Mouse (Mus musculus): ENCODE measurements around the gene P3h4. TPM values are rescaled to one million over a fixed set of nuclear protein-coding genes. Genes with fewer than 3 reads are reported as not detected.

The P3h4 gene
- polyA plus RNA-seq, 1 experiment from 2014 or later, result 0.10 TPM

DNA sequence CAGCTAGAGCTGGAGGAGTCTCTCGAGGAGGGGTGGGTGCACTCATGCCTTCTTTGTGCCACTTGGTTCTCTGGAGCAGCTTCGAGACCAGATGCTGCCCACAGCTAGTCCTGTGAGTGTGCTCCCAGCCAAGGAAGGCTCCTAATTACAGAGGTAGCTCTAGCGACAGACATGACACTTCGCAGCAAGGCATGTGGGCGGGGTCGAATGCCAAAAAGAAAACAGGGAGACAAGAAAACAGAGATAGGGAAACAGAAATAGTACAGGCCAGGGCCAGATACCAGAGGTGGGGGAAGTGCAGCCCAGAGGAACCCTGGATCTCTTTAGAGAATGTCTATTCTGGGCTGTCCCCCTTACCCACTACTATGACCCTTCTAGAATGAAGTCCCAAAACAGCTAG lies 12.4 kb downstream of the P3h4 start:
- Histone ChIP-seq H3K36me3 (ENCODE audit: inconsistent target) (no peaks in the 10 kb centered on the region), H3K4me3 (ENCODE audit: inconsistent target) (no peak overlapping the region), H3K27ac (no peak overlapping the region), H3K79me2 (ENCODE audit: inconsistent target) (no peaks in the 10 kb centered on the region)
- 92% methylated on average over 6 of the region's 6 CpGs for WGBS (ENCODE audit: missing documents)

DNA sequence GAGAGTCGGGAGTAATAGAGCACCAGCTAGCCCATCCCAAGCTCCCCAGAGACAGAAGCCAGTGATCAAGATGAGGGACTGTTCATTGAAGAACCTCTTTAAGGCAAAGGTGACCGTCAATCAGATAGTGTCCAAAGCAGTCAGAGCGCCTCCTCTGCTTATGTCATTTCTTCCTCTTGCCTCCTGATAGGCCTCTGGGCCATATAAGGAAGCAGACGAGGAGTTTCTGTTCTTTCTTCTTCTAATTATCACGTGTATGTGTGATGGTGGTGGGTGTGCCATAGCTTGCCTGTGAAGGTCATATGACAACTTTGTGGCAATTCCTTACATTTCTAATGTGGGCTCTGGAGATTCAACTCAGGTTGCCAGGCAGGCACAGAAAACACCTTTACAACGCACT lies 13.8 kb downstream of the P3h4 start:
- no peaks in the 10 kb centered on the region for H3K79me2 ChIP-seq (ENCODE audit: inconsistent target)
- H3K27ac ChIP-seq, result no peak overlapping the region
- no peak overlapping the region for H3K4me3 ChIP-seq (ENCODE audit: inconsistent target)
- no peaks in the 10 kb centered on the region for H3K36me3 ChIP-seq (ENCODE audit: inconsistent target)
- 43% methylated on average over 6 of the region's 6 CpGs for WGBS (ENCODE audit: missing documents)

DNA sequence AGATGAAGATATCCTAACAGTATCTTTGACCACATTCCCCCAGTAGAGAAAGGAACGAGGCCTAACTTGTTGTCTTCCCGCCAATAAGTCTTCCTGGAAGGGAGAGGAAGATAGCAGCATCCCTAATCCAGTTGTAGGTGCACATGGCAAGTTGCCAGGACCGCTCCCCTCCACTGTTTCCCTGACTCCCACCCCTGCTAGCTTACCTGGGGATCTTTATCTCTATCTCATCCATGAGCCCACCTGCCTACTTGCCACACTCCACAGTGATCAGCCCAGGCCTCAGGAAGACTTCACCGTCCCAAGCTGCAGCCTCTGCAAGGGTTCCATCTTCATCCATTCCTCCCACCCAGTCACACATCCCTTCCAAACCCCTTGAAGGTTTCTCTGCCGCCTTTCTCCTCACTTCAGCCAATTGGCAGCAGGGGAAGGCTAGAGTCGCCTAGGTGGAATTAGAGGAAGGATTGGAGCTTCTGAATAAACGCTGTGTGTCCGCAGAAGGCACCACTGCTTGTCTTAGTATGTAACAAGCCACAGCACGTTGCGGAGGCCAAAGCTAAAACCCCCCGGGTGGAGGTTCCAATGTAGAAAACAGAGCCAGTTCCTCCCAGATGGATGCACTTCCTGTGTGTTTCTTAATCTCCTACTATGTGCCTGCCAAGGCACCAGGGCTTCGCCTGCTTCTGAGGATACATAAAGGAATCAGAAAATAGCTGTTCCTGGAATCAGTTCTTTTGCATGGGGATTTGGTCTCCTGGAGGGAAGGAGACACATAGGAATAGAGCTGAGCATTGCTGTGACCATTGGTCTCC lies 14.7 kb downstream of the P3h4 start:
- H3K79me2 ChIP-seq (ENCODE audit: inconsistent target), result no peaks in the 10 kb centered on the region
- no peaks in the 10 kb centered on the region for H3K36me3 ChIP-seq (ENCODE audit: inconsistent target)
- 86% methylated on average over 12 of the region's 12 CpGs for WGBS (ENCODE audit: missing documents)
- no peak overlapping the region for H3K27ac ChIP-seq
- no peak overlapping the region for H3K4me3 ChIP-seq (ENCODE audit: inconsistent target)

DNA sequence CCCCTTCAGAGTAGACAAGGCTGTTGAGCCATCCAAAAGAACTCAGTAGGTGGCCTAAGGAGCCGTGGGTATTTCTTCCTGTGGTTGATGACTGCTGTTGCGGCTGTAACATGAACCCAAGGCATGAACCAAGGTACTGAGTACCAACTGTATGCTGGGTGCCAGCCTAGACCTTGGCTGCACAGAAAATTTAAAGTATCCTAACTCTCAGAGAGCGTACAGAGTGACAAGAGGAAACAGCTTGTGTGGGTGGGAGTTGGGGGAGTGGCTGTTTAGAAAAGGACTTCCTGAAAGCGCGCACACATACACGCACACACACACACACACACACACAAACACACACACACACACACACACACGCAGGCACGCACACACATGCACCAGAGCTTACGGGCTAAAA lies 15.3 kb downstream of the P3h4 start:
- no peak overlapping the region for H3K4me3 ChIP-seq (ENCODE audit: inconsistent target)
- no peaks in the 10 kb centered on the region for H3K36me3 ChIP-seq (ENCODE audit: inconsistent target)
- 41% methylated on average over 3 of the region's 9 CpGs for WGBS (ENCODE audit: missing documents)
- no peak overlapping the region for H3K27ac ChIP-seq
- H3K79me2 ChIP-seq (ENCODE audit: inconsistent target), result no peaks in the 10 kb centered on the region

DNA sequence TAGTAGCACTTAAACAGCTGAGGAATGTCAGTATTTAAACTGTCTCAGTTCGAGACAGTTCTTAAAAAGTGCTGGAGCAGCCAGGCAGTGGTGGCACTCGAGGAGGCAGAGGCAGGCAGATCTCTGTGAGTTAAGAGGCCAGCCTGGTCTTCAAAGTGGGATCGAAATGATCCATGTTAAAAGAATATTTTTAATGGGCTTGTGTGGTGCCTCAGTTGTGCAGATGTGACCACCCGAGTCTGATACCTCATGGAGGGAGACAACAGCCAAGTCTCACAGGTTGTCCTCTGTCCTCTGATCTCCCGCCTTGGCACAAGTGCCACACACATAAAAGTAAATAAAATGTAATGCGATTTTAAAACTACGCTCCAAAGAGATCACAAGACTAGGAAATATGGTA lies 16.1 kb downstream of the P3h4 start:
- no peaks in the 10 kb centered on the region for H3K36me3 ChIP-seq (ENCODE audit: inconsistent target)
- WGBS (ENCODE audit: missing documents), result 96% methylated on average over 6 of the region's 7 CpGs

DNA sequence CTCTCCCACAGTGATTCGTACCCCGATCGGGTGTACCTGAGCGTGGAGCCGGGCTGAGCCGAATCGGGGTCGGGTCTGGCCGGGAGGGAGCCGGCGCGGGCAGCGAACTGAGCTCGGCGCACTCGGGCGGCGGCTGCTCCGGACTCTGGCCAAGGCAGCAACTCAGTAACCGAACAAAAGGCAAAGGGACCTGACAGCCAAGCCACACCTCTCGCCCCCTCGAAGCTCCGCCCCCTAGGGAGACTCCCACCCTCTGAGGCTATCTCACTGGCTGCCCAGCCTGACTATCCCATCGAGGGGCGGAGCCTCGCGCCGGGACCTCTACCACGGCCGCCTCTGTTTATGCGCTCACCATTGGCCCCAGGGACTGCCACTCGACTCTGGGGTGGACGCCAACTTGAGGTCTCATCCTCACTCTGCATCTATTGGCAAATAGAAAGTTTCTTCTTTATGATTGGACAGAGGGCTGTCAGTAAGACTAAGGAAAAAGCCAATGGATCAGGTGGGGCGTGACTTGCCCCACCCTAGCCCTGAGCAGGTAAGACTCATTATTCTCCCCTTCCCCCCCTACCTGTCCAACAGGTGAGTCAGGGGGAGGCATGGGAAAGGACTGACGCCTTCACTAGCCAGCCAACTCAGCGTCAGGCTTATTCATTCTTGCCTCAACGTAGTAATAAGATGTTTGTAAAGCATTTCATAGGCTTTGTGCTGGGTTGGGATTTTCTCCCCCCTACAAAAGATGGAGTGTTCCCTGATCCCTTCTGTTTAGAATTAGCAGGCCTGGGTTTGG lies 16.8 kb downstream of the P3h4 start, which contains the start of gene Jup:
Gene Jup, minus strand, starts transcription at position 164 of the 790 bp plus-strand sequence.
- 8% methylated on average over 36 of the region's 37 CpGs for WGBS (ENCODE audit: missing documents)
- H3K27ac ChIP-seq, result no peak within 1 kb of the TSS
- H3K4me3 ChIP-seq (ENCODE audit: inconsistent target), result peak within 1 kb of the TSS; percentile 22

More for the DNA sequence above, 16.1 kb downstream of the P3h4 start:
- H3K79me2 ChIP-seq (ENCODE audit: inconsistent target), result no peaks in the 10 kb centered on the region
- no peak overlapping the region for H3K4me3 ChIP-seq (ENCODE audit: inconsistent target)
- no peak overlapping the region for H3K27ac ChIP-seq

DNA sequence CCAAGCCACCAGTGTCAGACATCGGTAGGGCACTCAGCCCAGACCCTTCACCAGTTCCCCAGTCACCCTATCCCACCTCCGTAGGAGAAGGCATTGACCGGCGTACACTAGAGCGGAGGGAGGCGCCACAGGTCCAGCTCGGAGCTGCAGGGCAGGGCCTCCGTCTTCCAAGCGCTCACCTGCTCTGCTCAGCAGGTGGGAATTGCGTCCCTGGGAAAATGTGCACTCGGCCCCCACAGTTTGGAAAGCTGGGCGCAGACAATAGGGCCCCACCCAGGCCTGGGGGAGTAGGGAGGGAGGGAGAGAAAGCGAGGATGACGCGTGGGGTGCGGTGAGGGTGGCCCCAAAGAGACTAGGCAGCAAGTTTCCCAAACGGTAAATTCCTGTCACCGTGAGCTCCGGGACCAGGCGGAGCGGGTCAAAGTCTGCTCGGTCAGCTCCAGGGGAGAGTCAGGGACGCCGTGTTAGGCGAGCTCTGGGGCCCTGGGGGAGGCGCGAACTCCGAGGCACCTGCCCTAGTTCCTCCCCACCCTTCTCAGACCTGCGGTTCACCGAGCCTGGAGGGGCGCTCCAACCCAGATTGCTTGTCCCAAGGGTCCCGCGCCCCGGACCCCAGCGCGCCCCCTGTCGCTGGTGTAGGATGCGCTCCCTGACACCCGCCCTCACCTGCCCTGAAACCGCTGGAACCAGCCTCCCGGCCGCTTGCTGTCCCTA lies 17.6 kb downstream of the P3h4 start:
- Histone ChIP-seq H3K79me2 (ENCODE audit: inconsistent target) (no peaks in the 10 kb centered on the region), H3K27ac (no peak overlapping the region), H3K36me3 (ENCODE audit: inconsistent target) (no peaks in the 10 kb centered on the region), H3K4me3 (ENCODE audit: inconsistent target) (peak overlapping the region; percentile 22)
- WGBS (ENCODE audit: missing documents), result 5% methylated on average over 42 of the region's 42 CpGs

More for the DNA sequence above, 16.8 kb downstream of the P3h4 start, which contains the start of gene Jup:
- Histone ChIP-seq H3K36me3 (ENCODE audit: inconsistent target) (no peaks in the 10 kb centered on the region), H3K79me2 (ENCODE audit: inconsistent target) (no peaks in the 10 kb centered on the region)

DNA sequence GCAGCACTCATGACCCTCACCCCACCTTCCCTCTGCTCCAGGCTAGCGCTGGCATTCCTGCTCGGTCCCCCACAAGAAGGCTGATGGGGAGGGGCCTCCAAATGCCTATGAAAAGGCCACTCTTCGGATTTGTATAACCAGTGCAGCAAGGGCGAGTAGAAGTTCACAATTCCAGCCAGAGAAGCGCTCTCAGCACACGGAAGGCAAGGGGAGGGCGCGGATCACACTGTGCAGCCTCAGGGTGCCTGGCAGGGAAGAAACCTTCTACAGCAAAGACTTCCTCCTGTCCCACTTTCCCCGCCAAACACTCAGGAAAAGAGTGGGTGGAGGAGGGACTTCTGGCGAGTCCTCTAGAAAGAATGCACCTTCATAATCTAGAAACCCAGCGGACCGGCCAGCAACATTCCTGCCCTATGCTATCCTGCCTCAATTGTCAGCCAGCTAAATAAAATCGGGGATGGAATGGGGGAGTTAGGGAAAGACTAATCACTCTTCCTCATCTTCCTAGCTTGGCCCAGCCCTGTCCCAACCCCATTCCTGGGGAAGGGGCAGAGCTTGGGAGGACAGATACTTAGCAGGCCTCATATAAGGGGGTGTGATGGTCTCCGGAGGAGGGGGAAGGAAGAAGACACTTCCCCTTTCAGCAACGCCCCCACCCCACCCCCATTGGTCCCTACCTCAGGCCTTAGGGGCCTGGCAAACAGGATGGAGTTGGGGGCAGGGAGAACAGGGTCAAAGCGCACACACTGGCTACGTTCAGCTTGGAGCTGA lies 18.6 kb downstream of the P3h4 start:
- Histone ChIP-seq H3K4me3 (ENCODE audit: inconsistent target) (no peak overlapping the region), H3K36me3 (ENCODE audit: inconsistent target) (no peaks in the 10 kb centered on the region), H3K79me2 (ENCODE audit: inconsistent target) (no peaks in the 10 kb centered on the region), H3K27ac (no peak overlapping the region)
- 77% methylated on average over 15 of the region's 17 CpGs for WGBS (ENCODE audit: missing documents)

DNA sequence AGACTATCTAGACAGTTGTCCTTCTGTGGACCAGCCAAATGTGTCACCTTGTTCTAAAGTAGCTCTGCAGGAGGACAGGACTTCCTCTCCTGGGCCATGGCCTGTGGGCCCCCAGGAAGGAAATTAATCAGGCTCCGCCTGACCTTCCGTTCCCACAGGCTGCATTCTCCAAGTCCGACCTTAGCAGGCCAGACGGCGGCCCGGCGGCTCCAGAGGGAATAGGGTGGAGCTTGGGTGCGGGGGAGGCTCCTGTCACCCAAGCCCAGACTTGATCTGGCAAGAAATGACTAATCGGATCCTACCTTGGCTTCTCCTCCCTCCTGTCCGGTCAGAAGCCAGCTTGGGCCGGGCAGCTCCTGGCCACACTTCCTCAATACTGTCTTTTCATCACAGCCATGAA lies 19.4 kb downstream of the P3h4 start:
- WGBS (ENCODE audit: missing documents), result 33% methylated on average over 10 of the region's 11 CpGs
- Histone ChIP-seq H3K79me2 (ENCODE audit: inconsistent target) (no peaks in the 10 kb centered on the region), H3K27ac (no peak overlapping the region), H3K36me3 (ENCODE audit: inconsistent target) (no peaks in the 10 kb centered on the region), H3K4me3 (ENCODE audit: inconsistent target) (no peak overlapping the region)

DNA sequence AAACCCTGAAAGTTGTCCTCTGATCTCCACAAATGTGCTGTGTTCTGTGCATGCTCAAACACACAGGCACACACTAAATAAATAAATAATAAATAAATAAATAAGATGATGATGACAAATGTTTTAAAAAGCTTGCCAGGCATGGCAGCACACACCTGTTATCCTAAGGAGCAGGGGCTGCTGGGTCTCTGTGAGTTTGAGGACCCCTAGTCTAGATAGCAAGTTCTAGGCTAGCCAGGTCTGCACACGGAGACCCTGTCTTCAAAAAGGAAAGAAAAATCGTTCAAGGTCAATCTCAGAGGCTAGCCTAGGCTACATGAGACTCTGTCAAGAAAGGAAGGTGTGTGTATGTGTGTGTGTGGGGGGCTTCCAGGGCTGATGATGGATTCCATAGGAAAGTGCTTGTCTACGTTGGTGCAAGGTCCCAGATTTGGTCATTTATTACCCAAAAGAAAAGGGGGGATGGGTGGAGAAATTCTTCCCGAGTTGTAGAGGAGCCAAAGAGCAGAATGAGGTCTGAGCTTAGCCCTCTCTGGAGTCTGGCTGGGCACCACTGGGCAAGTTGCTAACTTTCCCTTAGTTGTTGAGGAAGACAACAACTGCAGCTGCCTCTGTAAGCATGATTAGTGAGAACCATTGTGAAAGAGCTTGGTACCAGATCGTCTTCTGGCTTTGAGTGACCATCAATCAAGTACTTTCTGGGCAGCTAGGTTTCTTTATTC lies 20.1 kb downstream of the P3h4 start:
- 81% methylated on average over 5 of the region's 5 CpGs for WGBS (ENCODE audit: missing documents)
- Histone ChIP-seq H3K79me2 (ENCODE audit: inconsistent target) (no peaks in the 10 kb centered on the region), H3K27ac (no peak overlapping the region), H3K4me3 (ENCODE audit: inconsistent target) (no peak overlapping the region), H3K36me3 (ENCODE audit: inconsistent target) (no peaks in the 10 kb centered on the region)

DNA sequence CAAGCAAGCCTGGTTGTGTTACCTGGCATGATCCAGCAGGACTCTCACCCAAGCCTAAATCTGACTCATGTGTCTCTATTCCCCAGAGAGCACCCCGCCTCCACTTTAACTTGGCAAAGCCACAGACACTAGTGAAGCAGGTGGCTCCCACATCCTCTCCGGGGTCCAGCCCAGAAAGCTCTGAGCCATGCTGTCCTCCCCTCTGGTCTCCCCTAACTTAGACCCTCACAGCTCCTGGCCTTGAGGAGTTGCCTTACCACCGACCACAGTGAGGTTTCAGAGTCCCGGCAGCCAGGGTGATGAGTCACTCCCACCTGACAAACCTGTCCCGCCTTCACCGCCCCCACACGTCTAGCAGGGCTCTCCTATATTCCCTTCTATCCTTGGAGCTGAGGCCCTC lies 20.9 kb downstream of the P3h4 start:
- H3K4me3 ChIP-seq (ENCODE audit: inconsistent target), result no peak overlapping the region
- H3K79me2 ChIP-seq (ENCODE audit: inconsistent target), result no peaks in the 10 kb centered on the region
- no peaks in the 10 kb centered on the region for H3K36me3 ChIP-seq (ENCODE audit: inconsistent target)
- 56% methylated on average over 7 of the region's 7 CpGs for WGBS (ENCODE audit: missing documents)
- H3K27ac ChIP-seq, result no peak overlapping the region

DNA sequence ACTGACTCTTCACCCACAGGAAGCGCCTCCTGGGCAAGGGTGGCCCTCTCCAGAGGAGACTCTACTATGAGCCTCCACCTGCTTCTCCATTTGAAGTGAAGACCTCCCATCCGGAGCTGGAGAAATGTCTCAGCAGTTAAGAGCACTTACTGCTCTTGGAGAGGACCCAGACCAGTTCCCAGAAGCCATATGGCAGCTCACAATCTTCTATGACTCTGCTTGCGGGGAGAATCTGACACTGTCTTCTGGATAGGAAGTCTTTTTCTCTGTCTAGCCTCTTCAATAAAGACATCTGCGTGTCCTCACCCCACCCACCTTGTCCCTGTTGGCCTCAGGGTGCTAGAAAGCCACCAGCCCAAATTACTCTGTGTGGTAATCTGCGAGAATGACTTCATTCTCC lies 21.7 kb downstream of the P3h4 start:
- Histone ChIP-seq H3K27ac (no peak overlapping the region), H3K36me3 (ENCODE audit: inconsistent target) (no peaks in the 10 kb centered on the region)
- 91% methylated on average over 5 of the region's 5 CpGs for WGBS (ENCODE audit: missing documents)

DNA sequence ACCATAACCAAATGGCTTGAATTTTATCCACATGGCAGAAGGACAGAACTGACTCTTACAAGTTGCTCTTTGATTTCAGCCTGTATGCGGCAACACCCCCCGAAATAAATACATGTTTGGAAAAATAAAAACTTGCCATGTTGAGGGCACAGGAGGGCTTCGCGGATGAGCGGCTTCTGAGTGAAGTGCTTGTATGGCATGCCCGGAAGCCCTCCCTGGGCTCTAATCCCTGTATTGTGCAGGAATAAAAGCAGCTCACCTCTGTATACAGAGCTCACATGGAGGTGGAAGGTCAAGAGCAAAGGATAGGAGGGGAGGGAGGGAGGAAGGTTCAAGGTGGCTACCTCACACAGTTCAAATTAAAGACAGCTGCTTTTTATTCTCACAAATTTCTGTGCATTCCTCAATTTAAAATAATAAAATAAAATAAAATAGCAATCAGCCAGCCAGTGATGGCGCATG lies 22.7 kb downstream of the P3h4 start:
- Histone ChIP-seq H3K36me3 (ENCODE audit: inconsistent target) (no peaks in the 10 kb centered on the region), H3K79me2 (ENCODE audit: inconsistent target) (no peaks in the 10 kb centered on the region), H3K27ac (no peak overlapping the region), H3K4me3 (ENCODE audit: inconsistent target) (no peak overlapping the region)
- WGBS (ENCODE audit: missing documents), result 96% methylated on average over 7 of the region's 7 CpGs

More for the DNA sequence above, 21.7 kb downstream of the P3h4 start:
- H3K4me3 ChIP-seq (ENCODE audit: inconsistent target), result no peak overlapping the region
- no peaks in the 10 kb centered on the region for H3K79me2 ChIP-seq (ENCODE audit: inconsistent target)
